Mouse (Mus musculus): ENCODE measurements around the gene Frmd4a.

GRCm38 (mm10) chr2:4506659-4507058 lies 489.1 kb downstream of the Frmd4a start:
- TF ChIP-seq GATA1 (IDR thresholded peaks at IDR 0.05; ENCODE audit: borderline replicate concordance, low read length) = no peak
- TF ChIP-seq FLI1 (IDR thresholded peaks at IDR 0.05; ENCODE audit: low read length) = no peak
